Mouse (Mus musculus) lung, adult 2 months (tissue): ENCODE data around the gene Fyco1.

Experiments
- CTCF ChIP-seq: fragments of 200-500 bp; IDR thresholded peaks from 2 replicates; pipeline ENCODE4 v1.5.1; 2011; ENCODE audit warnings: mild to moderate bottlenecking, low read length, control low read depth; ENCODE audit not compliant: insufficient read depth
- POLR2A ChIP-seq: fragments of 200-500 bp; IDR thresholded peaks from 2 replicates; pipeline ENCODE4 v1.6.1; 2011; ENCODE audit warnings: low read depth, mild to moderate bottlenecking, control low read depth, low read length, borderline replicate concordance; ENCODE audit errors: extremely low read depth

GRCm38 (mm10) chr9:123850705-123851061 lies 1.0 kb downstream of the Fyco1 start:
- TF ChIP-seq CTCF (no peak), POLR2A (no peak)
